Mouse (Mus musculus): ENCODE measurements around the gene Nfatc3.

DNA sequence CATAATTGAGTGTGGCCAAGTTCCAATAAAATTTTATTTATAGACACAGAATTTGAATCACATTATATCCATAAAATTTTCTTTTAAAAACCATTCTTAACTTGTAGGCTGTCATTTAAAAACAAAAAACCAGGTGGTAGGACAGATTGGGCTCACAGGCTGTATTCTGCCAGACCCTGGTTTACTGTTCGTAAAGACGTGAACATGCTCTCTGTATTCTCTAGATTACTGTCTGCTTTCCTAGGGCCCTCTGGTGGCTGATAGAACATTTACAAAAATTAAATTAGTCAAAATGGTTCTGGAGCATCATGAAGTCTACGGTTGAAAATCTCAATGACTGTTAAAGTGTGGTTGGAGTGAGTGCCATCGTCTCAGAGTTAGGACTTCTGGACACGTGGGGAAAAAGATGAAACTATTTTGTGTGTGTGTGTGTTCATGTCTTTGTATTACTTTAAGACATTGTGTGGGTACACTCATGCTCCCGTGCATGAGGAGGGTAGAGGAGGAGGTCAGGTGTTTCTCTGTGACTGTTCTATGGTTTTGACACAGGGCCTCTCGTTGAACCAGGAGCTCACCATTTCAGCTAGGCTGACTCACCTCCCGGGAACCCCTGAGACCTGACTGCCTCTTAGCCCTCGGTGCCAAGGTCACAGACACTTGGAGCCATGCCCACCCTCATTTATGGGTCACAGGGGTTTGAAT, 16.7 kb downstream of the Nfatc3 start:
- no peak for TF ChIP-seq CTCF (IDR thresholded peaks at IDR 0.05; ENCODE audit: control insufficient read depth, insufficient read depth, low read length)
- TF ChIP-seq POLR2A (IDR thresholded peaks at IDR 0.05; ENCODE audit: borderline replicate concordance, control insufficient read depth, low read depth, low read length) = no peak
